In the genomic region with DNA sequence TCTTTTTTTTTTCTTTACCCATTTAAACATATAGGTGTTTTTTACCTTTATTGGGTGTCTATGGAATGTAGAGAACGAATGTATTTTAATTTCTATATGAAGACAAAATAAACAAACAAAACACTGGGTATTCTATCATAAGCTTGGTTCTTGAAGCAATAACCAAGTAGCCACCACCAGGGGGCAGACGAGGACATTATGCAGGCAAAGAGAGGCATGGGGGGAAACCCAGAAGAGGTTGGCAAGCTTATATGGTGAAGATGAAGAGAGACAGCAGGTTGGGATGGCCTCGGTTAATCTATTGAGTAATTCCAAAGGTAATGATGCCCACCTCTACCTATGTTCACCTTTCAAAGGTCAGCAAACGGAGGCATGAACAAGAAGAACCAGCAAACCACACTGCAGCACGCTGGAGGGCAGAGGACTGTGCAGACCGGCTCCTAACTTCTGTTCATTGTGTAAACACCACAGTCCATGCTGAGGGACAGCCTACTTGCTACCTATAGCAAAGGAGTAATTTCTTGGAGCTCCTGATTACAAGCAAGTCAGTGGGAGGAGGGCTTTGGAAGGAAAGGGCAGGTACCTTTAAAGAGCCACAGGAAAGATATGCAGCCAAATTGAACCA, we compare ENCODE assay signal across 8 mouse cellular contexts. TPM values are rescaled to one million over a fixed set of nuclear protein-coding genes. Genes with fewer than 3 reads are reported as not detected.
A peak's percentile ranks its signal among the peaks of the same experiment; 100 is the strongest.
DNase-seq lines count a peak whose midpoint lies in the region; ATAC-seq and TF ChIP-seq lines count a peak whose summit lies in the region.

No protein-coding gene starts in this region.

- DNase-seq in heart, adult 2 months: peak; percentile 42 to 73
- DNase-seq in c-Kit-negative CD71-positive TER-119-positive erythroid progenitor cells, embryonic 14.5 days (ENCODE audit: low read depth, low spot score): peak; percentile 38
- peak; percentile 88 for DNase-seq in forebrain, embryonic 11.5 days (ENCODE audit: low spot score)
- peak; percentile 89 for DNase-seq in hindbrain, postnatal 0 days (ENCODE audit: low spot score)
- peak; percentile 59 to 64 for DNase-seq in left cerebral cortex, postnatal 25 days (ENCODE audit: low spot score in 2 of 2)
- peak; percentile 37 to 83 for DNase-seq in spleen, postnatal 10 days (ENCODE audit: low spot score in 2 of 2)

- H3K4me2 ChIP-seq in heart, embryonic 12.5 days: no peak overlapping the region
- H3K4me2 ChIP-seq in forebrain, embryonic 11.5 days (ENCODE audit: low read depth, low read length, severe bottlenecking): no peak overlapping the region
- H3K4me2 ChIP-seq in hindbrain, postnatal 0 days (ENCODE audit: low read depth, low read length): no peak overlapping the region
- no peak overlapping the region for H3K4me2 ChIP-seq in midbrain, embryonic 15.5 days

- no peak overlapping the region for H3K27ac ChIP-seq in heart, adult 2 months
- H3K27ac ChIP-seq in heart, embryonic 12.5 days (ENCODE audit: poor library complexity, severe bottlenecking): no peak overlapping the region
- no peak overlapping the region for H3K27ac ChIP-seq in forebrain, embryonic 11.5 days (ENCODE audit: low read depth, low read length)
- H3K27ac ChIP-seq in hindbrain, postnatal 0 days: no peak overlapping the region
- no peak overlapping the region for H3K27ac ChIP-seq in midbrain, embryonic 15.5 days

- intact Hi-C loops in heart, adult 2 months (cut with DNase I): loop anchor here (1.0 to 2.0 kb wide), 2 partner anchors 143 to 153 kb away; no protein-coding TSS in a partner anchor
- intact Hi-C loops in left cerebral cortex, postnatal 25 days (cut with DNase I): loop anchor here (1.0 kb wide), 1 partner anchor 153 kb away; no protein-coding TSS in a partner anchor

- no peaks in the 10 kb centered on the region for H3K79me2 ChIP-seq in heart, adult 2 months (replicated peaks; ENCODE audit: control insufficient read depth, insufficient read depth, low read length)

- no peak overlapping the region for H3K4me3 ChIP-seq in heart, adult 2 months
- H3K4me3 ChIP-seq in heart, embryonic 12.5 days: no peak overlapping the region
- no peak overlapping the region for H3K4me3 ChIP-seq in forebrain, embryonic 11.5 days (ENCODE audit: low read depth, low read length)
- H3K4me3 ChIP-seq in hindbrain, postnatal 0 days (ENCODE audit: low read length): no peak overlapping the region
- no peak overlapping the region for H3K4me3 ChIP-seq in midbrain, embryonic 15.5 days

- no peak for ATAC-seq in heart, embryonic 12.5 days (ENCODE audit: insufficient number of reproducible peaks, low FRiP score)
- peak; percentile 42; the same call in 1 of the 2 replicates for ATAC-seq in forebrain, embryonic 11.5 days (replicated peaks; ENCODE audit: low FRiP score)
- no peak for ATAC-seq in hindbrain, postnatal 0 days
- ATAC-seq in midbrain, embryonic 15.5 days (replicated peaks): peak; percentile 43

- peak; percentile 95 for TF ChIP-seq CTCF in heart, adult 2 months (IDR thresholded peaks at IDR 0.05)
- peak; percentile 82 for TF ChIP-seq CTCF in hindbrain, postnatal 0 days (IDR thresholded peaks at IDR 0.05; ENCODE audit: low read depth)

- H3K9ac ChIP-seq in heart, adult 2 months (ENCODE audit: low read depth, low read length): no peak overlapping the region
- H3K9ac ChIP-seq in heart, embryonic 12.5 days: no peak overlapping the region
- H3K9ac ChIP-seq in forebrain, embryonic 11.5 days (ENCODE audit: low read length): no peak overlapping the region
- no peak overlapping the region for H3K9ac ChIP-seq in hindbrain, postnatal 0 days (replicated peaks; ENCODE audit: low read length)
- H3K9ac ChIP-seq in midbrain, embryonic 15.5 days: no peak overlapping the region

- no peaks in the 10 kb centered on the region for H3K36me3 ChIP-seq in heart, adult 2 months (ENCODE audit: control insufficient read depth, insufficient read depth, low read length)
- no peaks in the 10 kb centered on the region for H3K36me3 ChIP-seq in heart, embryonic 12.5 days
- H3K36me3 ChIP-seq in forebrain, embryonic 11.5 days (ENCODE audit: control insufficient read depth, insufficient read depth, low read length): no peaks in the 10 kb centered on the region
- H3K36me3 ChIP-seq in hindbrain, postnatal 0 days (ENCODE audit: insufficient read depth, low read length): no peaks in the 10 kb centered on the region
- no peaks in the 10 kb centered on the region for H3K36me3 ChIP-seq in midbrain, embryonic 15.5 days (replicated peaks)

- 0 out of 2 replicates have a peak, but pooled peaks have one; percentile 18 for TF ChIP-seq EP300 in heart, adult 2 months (IDR thresholded peaks at IDR 0.05; ENCODE audit: insufficient read depth, low read depth, low read length)

- no peaks in the 10 kb centered on the region for H3K9me3 ChIP-seq in heart, embryonic 12.5 days (replicated peaks)
- H3K9me3 ChIP-seq in forebrain, embryonic 11.5 days (ENCODE audit: control insufficient read depth, low read length): no peaks in the 10 kb centered on the region
- H3K9me3 ChIP-seq in hindbrain, postnatal 0 days (ENCODE audit: low read length): no peaks in the 10 kb centered on the region
- no peaks in the 10 kb centered on the region for H3K9me3 ChIP-seq in midbrain, embryonic 15.5 days

- no peaks in the 10 kb centered on the region for H3K27me3 ChIP-seq in heart, adult 2 months (ENCODE audit: control insufficient read depth, insufficient read depth, low read length)
- H3K27me3 ChIP-seq in heart, embryonic 12.5 days (replicated peaks): 0 out of 2 replicates have a peak, but pooled peaks cover 5% of the 10 kb centered on the region
- H3K27me3 ChIP-seq in forebrain, embryonic 11.5 days (ENCODE audit: control insufficient read depth, insufficient read depth, low read length): no peaks in the 10 kb centered on the region
- no peaks in the 10 kb centered on the region for H3K27me3 ChIP-seq in hindbrain, postnatal 0 days (ENCODE audit: insufficient read depth, low read length)
- H3K27me3 ChIP-seq in midbrain, embryonic 15.5 days (replicated peaks): no peaks in the 10 kb centered on the region

- WGBS in heart, adult 2 months: 41% methylated on average over 6 of the region's 6 CpGs
- 39% methylated on average over 6 of the region's 6 CpGs for WGBS in heart, embryonic 12.5 days
- 40% methylated on average over 6 of the region's 6 CpGs for WGBS in forebrain, embryonic 11.5 days
- WGBS in hindbrain, postnatal 0 days: 45% methylated on average over 6 of the region's 6 CpGs
- WGBS in midbrain, embryonic 15.5 days: 44% methylated on average over 6 of the region's 6 CpGs

- no peaks in the 10 kb centered on the region; the same call in 1 of the 2 replicates for H3K4me1 ChIP-seq in heart, adult 2 months (ENCODE audit: control insufficient read depth, insufficient read depth, low read length)
- H3K4me1 ChIP-seq in heart, embryonic 12.5 days (replicated peaks): peaks cover 15% of the 10 kb centered on the region
- H3K4me1 ChIP-seq in forebrain, embryonic 11.5 days (replicated peaks; ENCODE audit: control insufficient read depth, insufficient read depth, low read length): no peaks in the 10 kb centered on the region
- H3K4me1 ChIP-seq in hindbrain, postnatal 0 days (ENCODE audit: insufficient read depth, low read length): no peaks in the 10 kb centered on the region
- H3K4me1 ChIP-seq in midbrain, embryonic 15.5 days: no peaks in the 10 kb centered on the region

- no peak for TF ChIP-seq POLR2A in heart, adult 2 months (IDR thresholded peaks at IDR 0.05; ENCODE audit: insufficient read depth, low read depth, low read length)

RNA-seq across cellular contexts. Expression of a gene that starts 10.3 kb away (rescaled TPM):
- total RNA-seq in heart, adult 2 months (2021): under 1 TPM in 1 of 2 experiments, not detected in 1; 0.25 TPM
- 0.03 and 0.27 TPM in 2 replicates for polyA plus RNA-seq in heart, adult 2 months (2012; rRNA removed)
- polyA plus RNA-seq in heart, embryonic 12.5 days (2016; fragmentation: Nextera tagmentation; extraction: Ambion mirVana): 0.04 and 0.05 TPM in 2 replicates
- polyA plus RNA-seq in forebrain, embryonic 11.5 days (2014; fragmentation: Nextera tagmentation; extraction: Ambion mirVana): 0.16 TPM in 1 of 2 replicates, not detected in the other
- 0.37 and 0.40 TPM in 2 replicates for total RNA-seq in hindbrain, postnatal 0 days (2014; rRNA removed)
- 0.19 and 0.33 TPM in 2 replicates for polyA plus RNA-seq in hindbrain, postnatal 0 days (2015; fragmentation: Nextera tagmentation; extraction: Ambion mirVana)
- total RNA-seq in left cerebral cortex, postnatal 25 days (2021): not detected
- 0.27 and 0.28 TPM in 2 replicates for polyA plus RNA-seq in midbrain, embryonic 15.5 days (2015; fragmentation: Nextera tagmentation; extraction: Ambion mirVana)

RNA-seq across cellular contexts. Expression of a gene that starts 27.6 kb away (rescaled TPM):
- total RNA-seq in heart, adult 2 months (2021): 10 to 100 TPM in 1 of 2 experiments, 1 to 10 TPM in 1; 9.6 to 11.1 TPM
- polyA plus RNA-seq in heart, adult 2 months (2012; rRNA removed): 7.5 and 12.4 TPM in 2 replicates
- 14.7 and 16.2 TPM in 2 replicates for polyA plus RNA-seq in heart, embryonic 12.5 days (2016; fragmentation: Nextera tagmentation; extraction: Ambion mirVana)
- polyA plus RNA-seq in forebrain, embryonic 11.5 days (2014; fragmentation: Nextera tagmentation; extraction: Ambion mirVana): 24.6 and 29.1 TPM in 2 replicates
- 17.3 and 20.0 TPM in 2 replicates for total RNA-seq in hindbrain, postnatal 0 days (2014; rRNA removed)
- polyA plus RNA-seq in hindbrain, postnatal 0 days (2015; fragmentation: Nextera tagmentation; extraction: Ambion mirVana): 9.5 and 10.1 TPM in 2 replicates
- 10 to 100 TPM; 11.0 to 13.6 TPM for total RNA-seq in left cerebral cortex, postnatal 25 days (2021)
- polyA plus RNA-seq in midbrain, embryonic 15.5 days (2015; fragmentation: Nextera tagmentation; extraction: Ambion mirVana): 7.9 and 9.2 TPM in 2 replicates

Comparison
In these comparisons a context has a peak if more than half of its experiments do, and no peak if none do; other contexts are left out.
1. DNase-seq: peak in every context shown above with its lines; median percentile 89 in hindbrain, postnatal 0 days; 88 in forebrain, embryonic 11.5 days; 62 in left cerebral cortex, postnatal 25 days; 60 in spleen, postnatal 10 days; 58 in heart, adult 2 months; 38 in c-Kit-negative CD71-positive TER-119-positive erythroid progenitor cells, embryonic 14.5 days.
2. ATAC-seq: peak in forebrain, embryonic 11.5 days (single experiment) and midbrain, embryonic 15.5 days (single experiment); none in heart, embryonic 12.5 days (single experiment) and hindbrain, postnatal 0 days (single experiment).